Mouse (Mus musculus) myocyte (in vitro differentiated cells): ENCODE results near the gene Tex52.

Experiments
- E2F4 ChIP-seq: IDR thresholded peaks from one replicate; pipeline ENCODE4 v1.6.1; 2011; ENCODE audit warnings: mild to moderate bottlenecking, control low read depth, moderate library complexity; ENCODE audit not compliant: insufficient read depth
- MAX ChIP-seq: IDR thresholded peaks from one replicate; pipeline ENCODE4 v1.6.1; 2011; ENCODE audit warnings: low read depth, mild to moderate bottlenecking, control low read depth
- MYOG ChIP-seq, 3 experiments: IDR thresholded peaks; one replicate each; pipeline ENCODE4 v1.6.1; 2011; ENCODE audit warnings: control low read depth in 2 of 3, low read depth in 2 of 3, mild to moderate bottlenecking in 2 of 3; ENCODE audit not compliant: insufficient read length in 2 of 3, control insufficient read depth in 1 of 3, insufficient read depth in 1 of 3
- POLR2A ChIP-seq: IDR thresholded peaks from one replicate; pipeline ENCODE4 v1.6.1; 2011; ENCODE audit warnings: low read depth, mild to moderate bottlenecking, control low read depth, moderate library complexity; ENCODE audit not compliant: insufficient read length
- POLR2AphosphoS2 ChIP-seq: IDR thresholded peaks from one replicate; pipeline ENCODE4 v1.6.1; 2011; ENCODE audit warnings: low read depth, control low read depth; ENCODE audit not compliant: insufficient read length
- TCF12 ChIP-seq: IDR thresholded peaks from one replicate; pipeline ENCODE4 v1.6.1; 2011; ENCODE audit warnings: mild to moderate bottlenecking, control low read depth; ENCODE audit not compliant: poor library complexity, insufficient read depth, severe bottlenecking
- TCF3 ChIP-seq: IDR thresholded peaks from one replicate; pipeline ENCODE4 v1.6.1; 2011; ENCODE audit warnings: low read depth, control low read depth; ENCODE audit not compliant: insufficient read length
- USF1 ChIP-seq: IDR thresholded peaks from one replicate; pipeline ENCODE4 v1.6.1; 2011; ENCODE audit warnings: low read depth, mild to moderate bottlenecking, control low read depth, moderate library complexity

DNA sequence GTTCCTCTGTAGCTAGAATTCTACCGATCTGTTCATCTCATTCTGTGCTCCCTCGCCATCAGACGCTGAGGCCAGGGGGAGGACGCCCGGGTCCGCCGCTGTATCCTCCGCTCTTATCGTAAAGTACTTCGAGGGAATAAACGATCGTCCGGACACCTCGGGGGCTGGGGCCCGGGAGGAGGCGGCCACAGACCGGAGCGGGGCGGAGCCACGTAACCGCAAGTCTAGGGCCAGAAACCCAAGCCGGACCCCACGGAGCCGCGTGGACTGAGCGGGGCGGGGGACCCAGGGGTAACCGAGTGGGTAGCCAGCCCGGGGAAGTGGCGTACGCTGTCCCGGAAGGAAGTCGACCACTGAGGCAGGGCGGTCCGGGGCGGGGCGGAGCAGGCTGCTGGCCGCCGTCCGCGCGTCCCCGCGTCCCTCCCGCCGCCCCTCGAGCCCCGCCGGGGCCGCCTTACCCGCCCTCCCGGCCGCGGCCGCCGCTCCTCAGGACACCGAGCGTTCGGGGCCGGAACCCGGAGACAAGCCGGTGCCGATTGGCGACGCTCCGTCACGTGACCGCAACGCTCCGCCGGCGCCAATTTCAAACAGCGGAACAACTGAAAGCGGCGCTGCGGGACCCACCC, 12.8 kb upstream of the Tex52 start, which contains the start of the genes Rhno1 and Foxm1:
- TF ChIP-seq POLR2A (peak; percentile 55), TCF3 (no peak), USF1 (peak; percentile 94), MAX (no peak), POLR2AphosphoS2 (peak; percentile 62), E2F4 (peak; percentile 96), TCF12 (no peak), MYOG (IDR thresholded peaks at IDR 0.05; ENCODE audit: control insufficient read depth in 1 of 3, insufficient read depth in 1 of 3, insufficient read length in 2 of 3, low read depth in 2 of 3) (no peak)
